Mouse (Mus musculus) lung, adult 2 months (tissue): ENCODE data around the gene Zfp710. TPM values are rescaled to one million over a fixed set of nuclear protein-coding genes. Genes with fewer than 3 reads are reported as not detected.
"Not testable (repeated sequence)": the region's sequence is repeated elsewhere in the genome, so short reads cannot be mapped to it uniquely, and the experiment has no call there.

Experiments
- DNase-seq: peaks from one replicate; pipeline ENCODE4 v3.0.0; 2022
- H3K4me1 ChIP-seq: fragments of 200-500 bp; 2 replicates; pipeline ENCODE4 v1.6.1; 2011; ENCODE audit warnings: low read length; ENCODE audit not compliant: control insufficient read depth, insufficient read depth
- H3K4me3 ChIP-seq: fragments of 200-500 bp; replicated peaks from 2 replicates; pipeline ENCODE3; 2011; ENCODE audit warnings: low read depth, mild to moderate bottlenecking, control low read depth, low read length; ENCODE audit errors: extremely low read depth
- CTCF ChIP-seq: fragments of 200-500 bp; IDR thresholded peaks from 2 replicates; pipeline ENCODE4 v1.5.1; 2011; ENCODE audit warnings: mild to moderate bottlenecking, low read length, control low read depth; ENCODE audit not compliant: insufficient read depth
- POLR2A ChIP-seq: fragments of 200-500 bp; IDR thresholded peaks from 2 replicates; pipeline ENCODE4 v1.6.1; 2011; ENCODE audit warnings: low read depth, mild to moderate bottlenecking, control low read depth, low read length, borderline replicate concordance; ENCODE audit errors: extremely low read depth
- WGBS: fragments of 180-500 bp; shearing (Covaris S2); methylation state at CpG from one replicate; pipeline ENCODE4 v1.1.7; 2018; 5-methylcytosine and 5-hydroxymethylcytosine counted together
- polyA plus RNA-seq: library from polyadenylated mRNA; depleted of rRNA; stranded (reverse); fragments of >200 nt; gene quantifications from 2 replicates; pipeline ENCODE4 v1.2.3, GENCODE M21; 2012

Gene Zfp710
- polyA plus RNA-seq, 1 experiment = 65.8 TPM

DNA sequence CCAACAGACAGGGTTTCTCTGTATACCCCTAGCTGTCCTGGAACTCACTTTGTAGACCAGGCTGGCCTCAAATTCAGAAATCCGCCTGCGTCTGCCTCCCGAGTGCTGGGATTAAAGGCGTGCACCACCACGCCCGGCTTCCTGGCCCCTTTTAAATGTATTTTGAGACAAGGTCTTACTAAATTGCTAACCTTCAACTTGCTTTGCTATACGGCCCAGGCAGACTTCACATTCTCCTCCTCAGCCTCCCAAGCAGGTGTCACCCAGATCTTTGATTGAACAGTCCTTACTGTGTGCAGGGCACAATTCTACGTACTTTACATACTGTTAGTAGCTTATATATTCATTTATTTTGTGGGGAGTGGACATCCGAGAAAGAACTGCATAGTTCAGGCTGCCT lies 9.2 kb downstream of the Zfp710 start:
- H3K4me1 ChIP-seq = peaks cover 35% of the 10 kb centered on the region
- DNase-seq = no peak
- H3K4me3 ChIP-seq = no peak overlapping the region
- 60% methylated on average over 9 of the region's 9 CpGs for WGBS
- TF ChIP-seq POLR2A (no peak), CTCF (no peak)

GRCm38 (mm10) chr7:80035086-80035485 lies 10.5 kb downstream of the Zfp710 start:
- Histone ChIP-seq H3K4me3 (no peak overlapping the region), H3K4me1 (peaks cover 33% of the 10 kb centered on the region)
- TF ChIP-seq POLR2A = no peak
- no peak for DNase-seq
- 53% methylated on average over 6 of the region's 6 CpGs for WGBS

- WGBS = 15% methylated on average over 4 of the region's 4 CpGs
- DNase-seq = peak; percentile 68
- Histone ChIP-seq H3K4me1 (peaks cover 33% of the 10 kb centered on the region), H3K4me3 (no peak overlapping the region)
- TF ChIP-seq CTCF (no peak), POLR2A (no peak)
Measured at GRCm38 (mm10) chr7:80035748-80036147, 11.1 kb downstream of the Zfp710 start.

- TF ChIP-seq POLR2A (no peak), CTCF (no peak)
- H3K4me1 ChIP-seq = peaks cover 22% of the 10 kb centered on the region
- H3K4me3 ChIP-seq = no peak overlapping the region
- DNase-seq = no peak
- 83% methylated on average over 8 of the region's 8 CpGs for WGBS
Measured at GRCm38 (mm10) chr7:80039699-80040098, 15.1 kb downstream of the Zfp710 start.

DNA sequence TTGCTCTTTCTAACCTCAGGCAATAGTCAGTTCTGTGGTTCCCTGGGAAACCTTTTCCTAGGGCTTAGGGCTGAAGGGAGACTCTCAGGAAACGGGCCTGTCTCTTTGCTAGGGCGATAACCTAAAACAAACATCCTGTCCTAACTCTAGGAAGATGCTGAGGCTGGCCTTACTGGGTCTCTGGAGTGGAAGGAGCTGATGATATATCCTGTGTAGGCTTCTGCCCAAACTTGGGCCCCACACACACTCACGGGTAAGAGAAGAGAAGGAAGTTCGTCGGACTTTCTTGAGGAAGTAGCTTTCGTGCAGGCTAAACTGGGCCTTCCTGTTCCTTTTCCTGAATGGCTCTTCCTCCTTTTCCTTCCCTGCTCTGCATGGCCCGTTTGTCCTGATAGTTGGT lies 19.6 kb downstream of the Zfp710 start:
- H3K4me3 ChIP-seq = no peak overlapping the region
- peaks cover 12% of the 10 kb centered on the region for H3K4me1 ChIP-seq
- DNase-seq = no peak
- 20% methylated on average over 7 of the region's 7 CpGs for WGBS
- no peak for TF ChIP-seq POLR2A
- no peak for TF ChIP-seq CTCF

GRCm38 (mm10) chr7:80047041-80047440 lies 22.4 kb downstream of the Zfp710 start:
- Histone ChIP-seq H3K4me3 (no peak overlapping the region), H3K4me1 (peaks cover 15% of the 10 kb centered on the region)
- no peak for DNase-seq
- no peak for TF ChIP-seq CTCF
- WGBS = 60% methylated on average over 4 of the region's 4 CpGs

- no peak for TF ChIP-seq CTCF
- TF ChIP-seq POLR2A = no peak
- 43% methylated on average over 2 of the region's 2 CpGs for WGBS
- Histone ChIP-seq H3K4me3 (no peak overlapping the region), H3K4me1 (peaks cover 21% of the 10 kb centered on the region)
- no peak for DNase-seq
Measured at GRCm38 (mm10) chr7:80049746-80050145, 25.1 kb downstream of the Zfp710 start.

GRCm38 (mm10) chr7:80050382-80050781 lies 25.8 kb downstream of the Zfp710 start:
- not testable (repeated sequence) for DNase-seq, H3K4me3 ChIP-seq
- 86% methylated on average over 1 of the region's 1 CpGs for WGBS
- peaks cover 17% of the 10 kb centered on the region for H3K4me1 ChIP-seq

DNA sequence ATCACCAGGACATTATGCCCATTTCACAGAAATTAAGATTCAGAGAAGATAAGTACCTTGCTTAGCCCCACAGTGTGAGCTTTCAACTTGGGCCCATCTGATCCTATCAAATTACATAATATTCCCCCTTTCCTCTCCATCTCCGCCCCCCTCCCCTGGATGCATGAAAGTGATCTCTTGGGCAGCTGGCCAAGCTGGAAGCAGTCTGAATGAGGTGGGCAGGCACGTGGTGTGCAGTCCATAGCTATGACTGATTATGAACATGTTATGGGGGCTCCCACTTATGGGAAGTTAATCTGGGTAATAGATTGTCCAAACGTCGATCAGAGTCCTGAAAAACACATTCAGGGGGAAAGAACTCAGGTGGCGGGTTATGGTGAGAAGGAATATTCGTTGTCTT lies 27.2 kb downstream of the Zfp710 start:
- no peak for DNase-seq
- Histone ChIP-seq H3K4me3 (no peak overlapping the region), H3K4me1 (peaks cover 23% of the 10 kb centered on the region)
- TF ChIP-seq POLR2A (no peak), CTCF (no peak)
- WGBS = 37% methylated on average over 6 of the region's 6 CpGs

DNA sequence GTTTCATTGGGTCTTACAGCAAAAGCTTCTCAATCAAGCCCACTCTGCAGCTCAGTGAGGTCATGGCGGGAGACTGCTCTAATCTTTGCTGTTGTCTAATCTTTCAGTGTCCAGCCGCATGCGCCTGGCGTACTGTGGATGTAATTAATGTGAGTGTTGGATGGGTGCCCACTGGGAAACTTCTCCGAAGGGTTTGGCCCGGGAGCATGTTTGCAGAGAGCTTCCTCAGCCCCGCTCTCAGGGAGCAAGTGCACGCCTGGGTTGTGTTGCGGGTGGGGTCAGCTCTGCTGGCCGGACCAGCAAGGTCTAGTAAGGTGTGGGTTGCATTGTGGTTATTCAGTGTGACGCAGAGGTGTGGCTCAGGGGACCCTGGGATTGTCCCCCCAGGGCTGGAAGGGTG lies 27.6 kb downstream of the Zfp710 start:
- H3K4me3 ChIP-seq = no peak overlapping the region
- no peak for TF ChIP-seq CTCF
- TF ChIP-seq POLR2A = no peak
- WGBS = 18% methylated on average over 11 of the region's 11 CpGs
- DNase-seq = peak; percentile 71
- peaks cover 27% of the 10 kb centered on the region for H3K4me1 ChIP-seq

DNA sequence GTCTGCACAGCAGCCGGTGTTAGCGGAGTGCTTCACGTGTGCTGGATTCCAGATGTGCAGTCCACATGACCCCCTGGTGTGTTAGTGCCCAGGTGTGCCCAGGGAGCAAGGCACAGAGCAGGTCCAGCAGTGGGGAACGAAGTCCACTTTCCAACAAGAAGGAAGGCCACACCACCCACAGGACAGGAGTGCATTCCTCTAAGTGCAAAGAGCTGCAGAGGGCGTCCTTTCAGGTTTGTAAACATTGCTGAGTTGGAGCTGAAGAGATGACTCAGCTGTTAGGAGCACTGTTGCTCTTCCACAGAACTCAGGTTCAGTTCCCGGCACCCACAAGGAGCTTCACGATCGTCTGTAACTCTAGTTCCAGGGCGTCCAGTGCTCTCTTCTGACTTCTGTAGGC lies 28.5 kb downstream of the Zfp710 start:
- WGBS = 70% methylated on average over 9 of the region's 9 CpGs
- TF ChIP-seq POLR2A = no peak
- TF ChIP-seq CTCF = no peak
- Histone ChIP-seq H3K4me3 (no peak overlapping the region), H3K4me1 (peaks cover 34% of the 10 kb centered on the region)
- DNase-seq = no peak

DNA sequence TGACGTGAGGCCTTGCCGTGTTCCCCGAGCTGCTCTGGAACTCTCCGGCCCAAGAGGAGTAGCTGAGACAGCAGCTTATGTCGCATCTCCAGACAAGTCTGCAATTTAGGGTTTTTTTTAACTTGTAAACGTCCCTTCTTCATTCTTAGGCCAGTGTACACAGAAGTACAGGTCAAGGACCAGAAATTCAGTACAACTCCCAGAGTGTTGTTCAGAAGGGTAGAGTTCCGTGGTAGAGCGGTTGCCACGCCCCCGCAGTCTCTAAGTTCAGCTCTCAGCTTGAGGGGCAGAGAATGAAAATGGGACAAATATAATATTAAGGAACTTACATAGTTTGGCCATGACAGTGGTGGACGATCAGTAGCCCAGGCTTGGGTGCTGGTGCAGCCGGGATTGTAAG lies 31.2 kb downstream of the Zfp710 start:
- DNase-seq = no peak
- peaks cover 50% of the 10 kb centered on the region for H3K4me1 ChIP-seq
- TF ChIP-seq POLR2A = no peak
- no peak for TF ChIP-seq CTCF
- H3K4me3 ChIP-seq = no peak overlapping the region
- WGBS = 52% methylated on average over 12 of the region's 12 CpGs
